Mouse (Mus musculus): ENCODE measurements around the gene Igf2r.

GRCm38 (mm10) chr17:12737934-12738333, 31.5 kb downstream of the Igf2r start:
- no peak for TF ChIP-seq CTCF (IDR thresholded peaks at IDR 0.05; ENCODE audit: borderline replicate concordance, control insufficient read depth, extremely low read depth, insufficient read depth, low read length, poor library complexity)
- TF ChIP-seq POLR2A (IDR thresholded peaks at IDR 0.05; ENCODE audit: control insufficient read depth, extremely low read depth, insufficient read depth, low read length, poor library complexity): no peak
